Mouse (Mus musculus) cerebellum, postnatal 36 days (tissue): Measurements from ENCODE around the gene Mcur1.

ENCODE experiments used
- DNase-seq, 2 experiments: peaks; one replicate each; pipeline ENCODE4 v3.0.0; 2021 to 2022; ENCODE audit warnings: mixed read lengths in 2 of 2

The Mcur1 gene

GRCm38 (mm10) chr13:43564733-43565132 lies 4.7 kb upstream of the Mcur1 start:
- DNase-seq, result no peak

DNA sequence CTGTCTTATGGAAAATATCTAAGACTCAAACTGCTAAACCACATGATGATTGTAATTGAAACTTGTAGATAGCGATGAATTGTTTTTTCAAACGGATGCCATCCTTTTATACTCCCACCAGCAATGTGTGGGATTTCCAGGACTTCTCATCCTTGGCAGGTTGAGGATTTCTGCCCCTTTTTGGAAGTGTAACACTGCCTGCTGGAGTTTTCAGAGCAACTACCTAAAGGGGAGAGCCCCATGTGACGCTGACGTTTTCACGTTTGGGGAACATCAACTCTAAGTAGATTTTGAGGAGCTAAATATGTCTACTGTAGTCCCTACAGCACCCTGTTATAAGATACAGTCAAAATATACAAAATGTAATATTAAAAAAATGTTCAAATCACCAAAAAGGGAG lies 2.7 kb upstream of the Mcur1 start:
- no peak for DNase-seq

GRCm38 (mm10) chr13:43560458-43561411 lies 744 bp upstream of the Mcur1 start:
- no peak for DNase-seq

DNA sequence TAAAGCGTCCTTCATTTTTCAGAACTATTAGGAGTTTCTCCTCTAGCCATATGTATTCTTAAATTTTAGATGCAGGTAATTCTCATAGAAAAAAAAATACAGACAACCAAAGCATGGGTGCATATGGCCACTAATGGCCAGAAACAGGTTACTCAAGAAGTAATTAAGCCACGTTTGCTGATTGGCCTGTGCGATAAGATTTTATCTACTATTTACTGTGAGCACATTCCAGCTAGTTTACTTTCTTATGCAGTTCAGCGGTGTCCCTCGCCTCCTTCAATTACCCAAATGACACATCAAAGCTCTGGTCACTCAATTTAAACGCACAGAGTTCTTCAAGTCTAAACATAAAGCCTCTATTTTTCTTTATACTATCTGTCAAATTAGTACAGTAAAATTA lies 1.0 kb downstream of the Mcur1 start:
- DNase-seq, result no peak

DNA sequence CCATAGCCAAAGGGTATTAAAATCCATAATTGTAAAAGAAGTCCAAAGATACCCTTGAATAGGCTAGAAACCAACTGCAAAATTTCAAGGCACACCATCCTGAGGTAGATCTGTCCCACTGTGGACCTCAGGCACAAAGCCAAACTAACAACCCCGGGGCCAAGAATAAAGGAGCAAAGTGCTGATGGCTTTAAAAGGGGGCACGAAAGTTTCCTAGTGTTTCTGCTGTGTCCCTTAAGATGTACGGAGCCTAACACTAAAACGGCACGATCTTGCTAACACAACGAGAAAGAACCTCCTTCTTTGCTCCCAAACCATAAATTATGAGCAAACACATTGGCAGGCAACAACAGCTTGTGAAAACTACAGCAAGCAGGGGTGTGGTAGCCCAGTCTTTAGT lies 1.6 kb downstream of the Mcur1 start:
- no peak for DNase-seq

GRCm38 (mm10) chr13:43556913-43557542 lies 3.0 kb downstream of the Mcur1 start:
- no peak for DNase-seq

GRCm38 (mm10) chr13:43555321-43555720 lies 4.7 kb downstream of the Mcur1 start:
- DNase-seq, result no peak

GRCm38 (mm10) chr13:43554827-43555226 lies 5.2 kb downstream of the Mcur1 start:
- DNase-seq, result no peak

DNA sequence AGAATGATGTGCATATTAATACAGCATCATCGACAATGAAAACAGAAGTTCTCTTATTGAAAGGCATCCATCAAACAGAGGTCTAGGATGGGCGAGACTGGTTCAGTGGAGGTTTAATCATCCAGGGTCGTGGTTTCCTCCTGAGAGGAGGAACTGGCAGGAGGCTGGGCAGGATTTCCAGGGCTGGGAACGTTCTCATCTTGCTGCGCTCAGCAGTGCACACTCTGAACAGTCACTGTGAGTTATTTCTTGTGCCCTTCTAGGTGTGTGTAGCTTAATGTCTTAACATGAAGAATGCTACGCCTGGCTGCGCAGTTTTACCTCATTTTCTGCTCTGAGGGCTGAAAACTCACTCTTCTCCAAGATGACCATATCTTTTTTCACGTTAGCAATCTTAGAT lies 9.3 kb downstream of the Mcur1 start:
- DNase-seq, result no peak

- no peak for DNase-seq
Observed at GRCm38 (mm10) chr13:43549870-43550269, 10.1 kb downstream of the Mcur1 start.

- no peak for DNase-seq
Observed at GRCm38 (mm10) chr13:43549078-43549698, 10.8 kb downstream of the Mcur1 start.

GRCm38 (mm10) chr13:43548617-43549016 lies 11.4 kb downstream of the Mcur1 start:
- DNase-seq, result no peak

- peak; percentile 85 to 93 for DNase-seq
Observed at GRCm38 (mm10) chr13:43546861-43547260, 13.1 kb downstream of the Mcur1 start.

DNA sequence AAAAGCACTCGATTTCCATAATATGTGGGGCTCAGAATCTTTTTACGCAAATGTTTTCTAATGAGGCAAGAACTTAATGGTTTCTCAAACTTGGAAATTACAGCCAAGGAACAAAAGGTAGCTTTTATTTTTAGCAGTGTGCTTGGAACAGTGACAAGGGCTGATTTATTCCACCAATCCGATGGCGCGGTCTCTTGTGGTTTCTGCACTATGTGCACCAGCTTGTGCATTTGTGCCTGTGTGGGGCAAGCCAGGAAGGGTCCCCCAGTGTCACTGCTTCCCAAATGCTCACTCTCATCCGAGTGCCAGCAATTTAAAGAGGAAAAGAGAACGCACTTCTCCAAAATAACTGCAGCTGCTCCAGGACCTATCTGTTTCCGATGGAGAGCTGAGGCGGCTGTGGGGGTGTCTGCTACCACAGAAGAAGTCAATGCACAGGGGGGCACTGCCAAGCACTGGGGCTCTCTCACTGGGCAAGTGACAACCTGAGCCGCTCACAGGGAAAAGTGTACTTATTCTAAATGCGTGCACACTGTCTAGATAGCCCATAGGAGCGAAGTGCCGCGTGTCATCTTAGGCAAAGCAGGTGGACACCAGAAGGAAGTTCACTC lies 19.7 kb downstream of the Mcur1 start:
- DNase-seq, result peak; percentile 29 to 46

DNA sequence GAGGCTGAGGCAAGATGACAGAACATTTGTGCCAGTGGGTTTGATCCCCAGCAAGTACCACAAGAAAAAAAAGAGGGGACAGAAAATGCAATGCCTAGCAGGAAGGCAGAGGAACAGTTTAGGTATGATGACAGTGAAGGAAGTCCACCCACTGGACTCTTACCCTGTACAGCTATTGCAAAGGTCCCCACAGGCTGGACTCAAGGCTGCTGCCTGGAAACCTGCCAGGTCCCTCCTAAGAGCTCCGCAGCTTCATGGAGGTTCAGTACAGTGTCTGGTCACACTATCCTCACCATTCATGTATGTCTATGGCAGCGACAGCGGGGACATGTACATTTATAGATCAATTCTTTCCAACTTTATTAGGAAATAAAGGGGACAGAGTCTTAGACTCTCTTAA lies 20.6 kb downstream of the Mcur1 start:
- no peak for DNase-seq

DNA sequence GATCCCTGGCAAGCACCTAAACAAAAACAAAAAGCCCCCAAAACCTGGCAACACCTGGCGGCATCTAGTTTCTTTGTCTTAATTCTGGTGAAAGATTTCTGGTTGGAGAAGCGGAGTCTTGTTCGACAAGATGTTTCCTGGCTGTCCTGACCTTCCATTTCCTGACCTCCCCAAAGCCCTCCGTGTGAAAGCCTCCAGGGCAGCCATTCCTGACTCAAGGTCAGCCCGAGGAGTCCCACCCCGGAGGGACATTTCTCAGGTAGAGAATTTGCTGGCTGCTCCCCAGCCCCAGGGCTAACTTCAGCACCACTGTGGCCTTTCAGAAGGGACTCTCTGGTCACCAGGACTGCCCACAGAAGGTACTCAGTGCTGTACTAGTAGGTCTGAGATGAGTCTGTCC lies 22.1 kb downstream of the Mcur1 start:
- DNase-seq, result no peak

GRCm38 (mm10) chr13:43534015-43534414 lies 26.0 kb downstream of the Mcur1 start:
- DNase-seq, result no peak

- peak in 1 of 2 experiments; percentile 26 for DNase-seq
Observed at GRCm38 (mm10) chr13:43530832-43531693, 28.9 kb downstream of the Mcur1 start.

GRCm38 (mm10) chr13:43530129-43530831 lies 29.7 kb downstream of the Mcur1 start:
- DNase-seq, result no peak

GRCm38 (mm10) chr13:43526289-43526688 lies 33.7 kb downstream of the Mcur1 start:
- DNase-seq, result no peak

GRCm38 (mm10) chr13:43525363-43526134 lies 34.4 kb downstream of the Mcur1 start:
- no peak for DNase-seq
